Mouse (Mus musculus) layer of hippocampus, adult 8-10 months (tissue): ENCODE data around the gene Mmrn1. TPM values are rescaled to one million over a fixed set of nuclear protein-coding genes. Genes with fewer than 3 reads are reported as not detected.

Experiments used
- DNase-seq, 2 experiments: peaks; one replicate each; pipeline ENCODE4 v3.0.0; 2022; ENCODE audit warnings: low spot score in 2 of 2
- total RNA-seq, 4 experiments: library from RNA; stranded (reverse); gene quantifications; 2 replicates each; pipeline ENCODE4 v1.2.4; 2022

The Mmrn1 gene
- total RNA-seq, 4 experiments from 2014 or later: 0.07 TPM; not detected in 3

DNA sequence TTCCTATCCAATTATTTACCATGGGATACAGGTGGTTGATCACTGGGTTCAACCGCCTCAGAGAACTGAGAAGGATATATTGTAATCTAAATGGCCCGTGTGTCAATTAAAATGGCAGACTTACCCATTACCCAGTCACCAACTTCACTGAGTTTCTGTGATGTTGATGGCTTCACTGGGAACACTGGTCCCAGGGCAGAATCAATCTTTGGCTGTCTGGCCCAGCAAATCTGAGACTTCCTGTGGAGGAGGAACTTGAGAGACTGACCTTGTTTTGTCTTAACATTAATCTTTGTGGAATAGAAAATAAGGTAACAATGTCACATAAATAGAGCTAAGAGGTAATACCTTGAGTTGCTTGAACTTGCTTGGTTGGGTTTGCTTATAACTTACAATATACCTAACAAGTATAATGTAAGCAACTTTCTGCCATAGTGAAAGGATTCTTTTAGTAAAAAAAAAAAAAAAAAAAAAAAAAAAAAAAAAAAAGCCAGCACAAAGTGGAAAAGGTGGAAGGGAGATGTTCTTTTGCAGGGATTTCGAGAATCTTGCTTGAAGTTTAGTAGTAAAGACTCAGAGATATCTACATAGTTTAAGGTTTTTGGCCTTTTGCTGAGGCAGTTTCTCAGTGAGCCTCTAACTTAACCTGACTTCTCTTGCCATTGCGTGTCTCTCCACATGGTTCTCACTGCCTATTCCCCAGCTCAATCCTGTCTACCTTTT lies 68.8 kb downstream of the Mmrn1 start:
- DNase-seq: no peak

DNA sequence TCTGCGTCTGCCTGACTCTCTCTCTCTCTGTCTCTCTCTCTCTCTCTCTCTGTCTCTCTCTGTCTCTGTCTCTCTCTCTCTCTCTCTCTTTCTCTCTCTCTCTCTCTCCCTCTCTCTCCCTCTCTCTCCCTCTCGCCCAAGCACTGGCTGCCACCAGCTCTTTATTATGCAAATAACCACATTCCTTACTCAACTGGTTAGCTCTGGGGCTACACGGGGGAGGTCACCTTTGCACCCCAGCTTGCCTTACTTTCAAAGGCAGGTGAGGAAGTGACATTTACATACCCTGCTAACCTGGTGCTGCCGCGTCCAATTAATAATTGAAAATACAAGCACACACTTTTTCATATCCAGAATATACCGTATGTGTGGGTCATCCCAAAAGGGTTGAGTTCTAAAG lies 69.3 kb downstream of the Mmrn1 start:
- DNase-seq: no peak

DNA sequence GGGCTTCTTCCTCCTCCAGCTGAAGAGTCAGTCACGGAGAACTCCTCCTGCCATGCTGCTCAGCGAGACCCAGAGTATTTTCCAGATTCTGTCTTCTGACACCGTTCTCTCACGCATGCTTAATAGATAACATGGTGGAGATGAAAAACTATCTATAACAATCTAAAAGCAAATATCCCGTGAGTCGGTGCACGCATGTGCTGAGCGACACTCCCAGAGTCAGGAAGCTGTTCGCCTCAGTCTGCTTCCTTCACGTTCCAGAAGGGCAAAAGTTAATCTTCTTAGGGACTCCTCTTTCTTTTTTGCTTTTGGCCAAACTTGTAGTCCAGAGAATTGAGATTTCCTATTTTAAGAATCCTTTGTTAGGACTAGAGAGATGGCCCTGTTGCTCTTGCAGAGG lies 69.7 kb downstream of the Mmrn1 start:
- DNase-seq: no peak

DNA sequence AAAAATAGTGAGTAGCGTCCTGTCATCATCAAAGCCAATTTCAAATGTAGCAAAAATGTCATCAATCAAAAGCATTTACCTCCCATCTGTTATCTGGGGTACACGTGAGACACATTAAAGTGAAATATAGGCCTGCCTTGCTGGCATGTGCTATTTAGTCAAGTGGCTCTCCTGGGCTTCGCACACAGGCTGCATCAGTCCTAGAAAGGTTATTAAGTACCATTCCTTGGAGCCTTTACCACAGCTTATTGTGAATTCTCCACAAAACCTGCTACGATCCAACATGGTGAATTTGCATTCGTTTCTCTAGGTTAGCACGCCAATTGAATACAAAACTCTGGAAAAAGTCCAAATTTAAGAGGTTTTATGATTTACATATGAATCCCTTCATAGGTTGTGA lies 70.8 kb downstream of the Mmrn1 start:
- DNase-seq: no peak

DNA sequence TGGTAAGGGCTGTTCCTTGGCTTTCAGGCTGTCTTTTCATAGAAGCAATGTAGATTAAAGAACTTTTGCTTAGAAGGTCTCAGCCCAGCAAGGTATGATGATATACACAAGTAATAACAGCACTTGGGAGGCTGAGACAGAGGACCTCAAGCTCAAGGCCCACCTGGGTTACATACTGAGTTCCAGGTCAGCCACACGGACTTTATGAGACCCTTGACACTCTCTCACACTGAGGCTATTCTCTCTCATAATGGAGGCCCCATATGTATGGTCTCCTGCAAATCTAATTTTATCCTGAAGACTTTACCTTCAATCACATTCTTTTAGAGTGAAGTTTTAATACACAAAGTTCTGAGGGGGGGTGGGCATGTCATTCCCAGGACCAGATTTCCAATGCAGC lies 71.6 kb downstream of the Mmrn1 start:
- no peak for DNase-seq

DNA sequence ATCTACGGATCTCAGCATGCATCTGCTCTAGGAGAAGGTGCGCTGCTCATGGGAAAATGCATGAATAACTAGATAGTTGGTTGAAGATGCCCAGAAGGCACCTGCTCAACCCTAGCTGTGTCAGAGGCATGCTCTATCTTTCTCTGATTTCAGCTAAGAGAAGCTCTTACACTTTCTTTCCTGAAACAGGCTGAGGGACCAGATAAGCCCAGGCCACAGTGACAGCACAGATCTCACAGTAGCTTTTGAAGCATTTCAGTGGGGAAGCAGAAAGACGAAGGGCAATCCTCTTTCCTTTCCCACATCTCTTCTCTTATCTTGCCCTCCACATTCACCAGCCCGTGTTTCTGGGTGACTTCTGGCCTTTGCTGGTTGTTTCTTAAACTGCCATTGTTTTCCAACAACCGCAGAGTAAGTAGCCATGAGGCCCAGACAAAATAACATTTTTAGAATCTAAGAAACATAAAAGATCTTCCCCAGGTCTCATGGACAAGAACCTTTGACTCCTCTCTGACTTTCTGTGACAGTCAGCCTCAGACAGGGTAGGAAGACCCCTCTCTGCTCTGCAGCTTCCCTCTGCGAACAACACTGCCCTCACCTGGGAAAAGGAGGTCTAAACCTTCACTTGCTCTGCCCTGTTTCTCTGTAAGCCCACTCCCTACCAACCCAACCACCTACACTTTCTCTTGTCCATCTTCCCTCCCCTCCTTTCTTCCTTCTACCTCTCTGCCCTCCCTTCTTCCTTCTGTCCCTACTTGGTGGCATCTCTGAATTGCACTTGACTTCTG lies 76.4 kb downstream of the Mmrn1 start:
- DNase-seq: no peak

DNA sequence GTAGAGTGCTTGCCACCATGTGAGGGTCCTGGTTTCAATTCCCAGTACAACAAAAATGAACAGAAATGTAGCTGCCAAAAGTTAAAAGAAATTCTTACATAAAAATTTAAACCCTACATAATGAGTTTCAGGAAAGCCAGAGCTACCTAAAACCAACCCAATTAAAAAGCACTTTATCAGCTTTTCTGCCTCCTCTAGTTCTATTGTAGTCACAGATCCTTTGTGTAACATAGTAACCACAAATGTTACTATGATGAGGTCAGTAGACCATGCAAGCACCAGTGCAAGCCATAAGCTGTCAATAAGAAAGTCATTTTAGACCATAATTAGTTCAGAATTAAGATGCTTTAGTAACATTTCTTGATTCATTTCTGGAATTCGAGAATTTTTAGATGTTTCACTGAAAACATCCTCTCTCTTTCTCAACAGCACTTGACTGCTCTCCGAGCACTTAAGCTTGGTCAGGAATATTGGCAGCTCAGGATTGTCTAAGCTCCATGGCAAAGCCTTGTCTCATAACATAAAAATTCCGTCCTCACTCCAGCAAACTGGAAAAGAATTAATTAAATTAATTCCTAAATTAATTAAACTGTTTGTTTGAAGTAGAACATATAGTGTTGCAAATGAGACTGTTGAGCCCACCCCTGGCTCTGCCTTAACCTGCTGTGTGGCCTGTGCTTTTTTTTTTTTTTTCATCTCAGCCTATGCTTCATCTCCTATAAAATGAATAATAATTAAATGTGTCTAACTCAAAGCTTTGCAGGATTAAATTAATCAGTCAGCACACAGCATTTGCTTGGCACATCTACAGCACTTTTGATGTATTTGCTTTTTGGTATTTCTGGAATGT lies 79.4 kb downstream of the Mmrn1 start:
- no peak for DNase-seq

DNA sequence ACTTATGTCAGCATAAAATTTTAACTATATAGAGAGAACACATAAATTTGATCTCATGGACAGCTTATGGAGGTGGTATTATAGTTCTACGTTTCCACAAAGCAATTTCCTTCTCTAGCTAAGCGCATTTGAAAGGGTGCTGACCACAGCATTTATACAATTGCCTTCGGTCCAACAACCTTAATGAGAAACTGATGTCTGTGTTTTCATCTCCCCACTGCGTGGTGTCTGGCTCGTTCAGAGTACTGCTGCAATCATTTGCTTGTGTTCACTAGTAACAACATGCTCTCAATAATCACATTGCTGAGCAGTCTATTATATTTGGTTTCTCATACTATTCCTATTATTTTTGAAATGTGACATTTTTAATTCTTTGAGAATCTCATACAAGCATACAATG lies 89.0 kb downstream of the Mmrn1 start:
- no peak for DNase-seq

DNA sequence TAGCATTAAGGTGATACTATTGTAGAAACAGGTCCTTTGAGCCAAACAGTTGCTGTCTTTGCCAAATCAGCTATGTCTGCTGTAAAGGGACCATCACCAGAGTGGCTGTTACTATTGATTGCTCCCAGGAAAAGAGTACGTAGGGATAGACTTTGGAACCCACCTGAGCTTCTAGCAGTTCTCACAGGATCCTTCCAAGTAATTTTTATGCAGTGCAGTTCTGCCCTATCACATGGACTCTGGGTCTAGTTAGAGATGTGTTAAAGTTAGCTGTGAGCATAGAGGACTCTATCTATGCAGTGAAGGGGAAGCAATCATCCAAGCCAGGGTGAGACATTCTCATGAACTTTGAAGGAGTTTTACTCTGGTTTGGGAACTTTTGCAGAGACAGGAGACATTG lies 94.9 kb downstream of the Mmrn1 start:
- no peak for DNase-seq

DNA sequence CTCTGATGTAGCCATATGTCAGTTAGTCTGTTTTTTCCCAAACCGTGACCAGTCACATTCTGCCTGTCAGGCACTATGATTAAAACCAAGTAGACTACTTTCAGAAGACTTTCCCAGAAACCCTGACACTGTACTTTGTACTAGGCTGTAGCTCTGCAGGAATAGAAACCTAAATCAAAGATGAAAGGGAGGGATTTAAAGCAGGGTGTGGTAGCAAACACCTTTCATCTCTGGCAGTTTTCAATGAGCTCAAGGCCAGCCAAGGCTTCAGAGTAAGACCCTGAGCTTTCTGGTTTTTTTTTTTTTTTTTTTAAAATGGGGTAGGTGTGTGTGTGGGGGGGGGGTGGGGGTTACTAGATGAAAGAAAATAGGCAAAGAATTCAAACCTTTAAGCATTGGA lies 96.2 kb downstream of the Mmrn1 start:
- no peak for DNase-seq

DNA sequence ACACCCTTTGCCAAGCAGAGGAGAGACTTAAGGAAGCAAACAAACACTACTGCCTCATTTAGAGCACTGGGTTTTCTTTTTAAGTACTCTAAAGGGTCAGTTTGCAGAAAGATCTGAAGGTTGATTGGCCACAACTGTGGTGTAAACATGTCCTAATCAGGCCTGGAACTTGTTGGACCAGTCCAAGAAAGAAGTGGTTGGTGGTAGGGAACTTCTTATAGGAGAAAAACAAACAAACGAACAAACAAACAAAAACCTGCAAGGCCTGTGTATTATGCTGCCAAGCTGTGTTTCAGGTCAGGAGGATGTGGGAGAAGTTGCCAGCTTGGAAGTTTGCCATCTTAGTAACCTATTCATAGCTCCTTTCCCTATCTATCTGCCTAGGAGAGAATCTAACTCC lies 108.5 kb downstream of the Mmrn1 start:
- DNase-seq: no peak

Other genes starting within 250 kb of the Mmrn1 start
- 100 to 1,000 TPM; 402 to 442 (median 425) TPM for gene Snca, start 95.1 kb upstream of the Mmrn1 start, total RNA-seq